In genomic region chr2:165074937-165075336, GRCm38 (mm10) we compare ENCODE assay signal across 8 mouse cellular contexts. TPM values are rescaled to one million over a fixed set of nuclear protein-coding genes. Genes with fewer than 3 reads are reported as not detected.
DNase-seq lines count a peak whose midpoint lies in the region; ATAC-seq and TF ChIP-seq lines count a peak whose summit lies in the region.

No protein-coding gene starts in this region.

- no peak overlapping the region for H3K9ac ChIP-seq in midbrain, embryonic 15.5 days
- no peak overlapping the region for H3K9ac ChIP-seq in intestine, postnatal 0 days (ENCODE audit: low read depth, low read length)

- no peak overlapping the region for H3K27ac ChIP-seq in midbrain, embryonic 10.5 days (replicated peaks)
- no peak overlapping the region for H3K27ac ChIP-seq in midbrain, embryonic 15.5 days
- no peak overlapping the region for H3K27ac ChIP-seq in cortical plate, adult 2 months (ENCODE audit: insufficient read depth, low read length)
- H3K27ac ChIP-seq in intestine, postnatal 0 days (ENCODE audit: low read depth, low read length) = no peak overlapping the region

- ATAC-seq in midbrain, embryonic 15.5 days (replicated peaks) = no peak; the same call in 1 of the 2 replicates
- ATAC-seq in intestine, postnatal 0 days = peak; percentile 27; the same call in 1 of the 2 replicates
- peak; percentile 82 for ATAC-seq in monocyte, adult 5-6 weeks (replicated peaks; ENCODE audit: insufficient number of reproducible peaks, low FRiP score, low TSS enrichment, poor library complexity, severe bottlenecking)

- no peak overlapping the region for H3K4me2 ChIP-seq in midbrain, embryonic 15.5 days
- no peak overlapping the region for H3K4me2 ChIP-seq in intestine, postnatal 0 days (replicated peaks; ENCODE audit: low read depth)

- H3K27me3 ChIP-seq in midbrain, embryonic 10.5 days (ENCODE audit: low read depth, poor library complexity, severe bottlenecking) = peaks cover 96% of the 10 kb centered on the region
- H3K27me3 ChIP-seq in midbrain, embryonic 15.5 days (replicated peaks) = 0 out of 2 replicates have a peak, but pooled peaks cover 9% of the 10 kb centered on the region
- H3K27me3 ChIP-seq in intestine, postnatal 0 days (replicated peaks; ENCODE audit: control insufficient read depth, insufficient read depth, low read length) = peaks cover 34% of the 10 kb centered on the region

- no peak overlapping the region for H3K4me3 ChIP-seq in midbrain, embryonic 10.5 days
- no peak overlapping the region for H3K4me3 ChIP-seq in midbrain, embryonic 15.5 days
- no peak overlapping the region for H3K4me3 ChIP-seq in cortical plate, adult 2 months (ENCODE audit: insufficient read depth, low read length)
- H3K4me3 ChIP-seq in intestine, postnatal 0 days (ENCODE audit: low read depth, low read length) = no peak overlapping the region

- H3K9me3 ChIP-seq in midbrain, embryonic 10.5 days (replicated peaks) = no peaks in the 10 kb centered on the region
- H3K9me3 ChIP-seq in midbrain, embryonic 15.5 days = no peaks in the 10 kb centered on the region
- no peaks in the 10 kb centered on the region for H3K9me3 ChIP-seq in intestine, postnatal 0 days (ENCODE audit: control insufficient read depth)

- peaks cover 50% of the 10 kb centered on the region for H3K4me1 ChIP-seq in midbrain, embryonic 10.5 days
- peaks cover 51% of the 10 kb centered on the region for H3K4me1 ChIP-seq in midbrain, embryonic 15.5 days
- H3K4me1 ChIP-seq in cortical plate, adult 2 months (ENCODE audit: control insufficient read depth, insufficient read depth, low read length) = peaks cover 8% of the 10 kb centered on the region
- H3K4me1 ChIP-seq in intestine, postnatal 0 days (replicated peaks; ENCODE audit: control insufficient read depth, insufficient read depth, low read length) = no peaks in the 10 kb centered on the region

- peak; percentile 84 for DNase-seq in midbrain, embryonic 10.5 days (ENCODE audit: low spot score)
- peak; percentile 77 for DNase-seq in gastrocnemius, postnatal 10 days
- DNase-seq in left cerebral cortex, postnatal 25 days (ENCODE audit: low spot score in 2 of 2) = peak; percentile 87 to 93
- peak; percentile 52 to 67 for DNase-seq in spleen, postnatal 14 days (ENCODE audit: low spot score in 2 of 2)

- peak; percentile 98 for TF ChIP-seq CTCF in cortical plate, adult 2 months (IDR thresholded peaks at IDR 0.05; ENCODE audit: extremely low read depth, insufficient read depth, low read length)
- TF ChIP-seq CTCF in intestine, postnatal 0 days (IDR thresholded peaks at IDR 0.05; ENCODE audit: low read depth) = peak; percentile 99

- intact Hi-C loops in left cerebral cortex, postnatal 25 days (cut with DNase I) = loop anchor here (1.0 to 5.0 kb wide), 5 partner anchors 114 to 412 kb away; partner anchors contain the start of genes Cdh22 and Slc12a5

- H3K36me3 ChIP-seq in midbrain, embryonic 10.5 days = no peaks in the 10 kb centered on the region
- H3K36me3 ChIP-seq in midbrain, embryonic 15.5 days (replicated peaks) = no peaks in the 10 kb centered on the region
- no peaks in the 10 kb centered on the region for H3K36me3 ChIP-seq in intestine, postnatal 0 days (ENCODE audit: control insufficient read depth, insufficient read depth)

- TF ChIP-seq POLR2A in cortical plate, adult 2 months (IDR thresholded peaks at IDR 0.05; ENCODE audit: extremely low read depth, insufficient read depth, low read length) = no peak

- WGBS in midbrain, embryonic 10.5 days = 35% methylated on average over 2 of the region's 2 CpGs
- WGBS in midbrain, embryonic 15.5 days = 33% methylated on average over 2 of the region's 2 CpGs
- 33% methylated on average over 2 of the region's 2 CpGs for WGBS in intestine, postnatal 0 days

RNA-seq across cellular contexts. Expression of gene 1700025C18Rik, which starts 15.6 kb away (rescaled TPM):
- not detected in 2 replicates for polyA plus RNA-seq in midbrain, embryonic 10.5 days (2016; fragmentation: Nextera tagmentation; extraction: Ambion mirVana)
- not detected in 2 replicates for polyA plus RNA-seq in midbrain, embryonic 15.5 days (2015; fragmentation: Nextera tagmentation; extraction: Ambion mirVana)
- polyA plus RNA-seq in cortical plate, adult 2 months (2012; rRNA removed) = not detected in 2 replicates
- not detected for total RNA-seq in gastrocnemius, postnatal 10 days (2021)
- polyA plus RNA-seq in intestine, postnatal 0 days (2015; fragmentation: Nextera tagmentation; extraction: Ambion mirVana) = not detected in 2 replicates
- total RNA-seq in left cerebral cortex, postnatal 25 days (2021) = not detected
- total RNA-seq in monocyte, adult 5-6 weeks (2017) = not detected in 3 replicates

RNA-seq across cellular contexts. Expression of gene Cd40, which starts 19.5 kb away (rescaled TPM):
- 6.4 and 8.1 TPM in 2 replicates for polyA plus RNA-seq in midbrain, embryonic 10.5 days (2016; fragmentation: Nextera tagmentation; extraction: Ambion mirVana)
- polyA plus RNA-seq in midbrain, embryonic 15.5 days (2015; fragmentation: Nextera tagmentation; extraction: Ambion mirVana) = 5.5 and 6.3 TPM in 2 replicates
- polyA plus RNA-seq in cortical plate, adult 2 months (2012; rRNA removed) = 2.0 TPM in 2 replicates
- total RNA-seq in gastrocnemius, postnatal 10 days (2021) = under 1 TPM; 0.95 to 0.96 TPM
- 3.6 and 4.6 TPM in 2 replicates for polyA plus RNA-seq in intestine, postnatal 0 days (2015; fragmentation: Nextera tagmentation; extraction: Ambion mirVana)
- 1 to 10 TPM in 1 of 2 experiments, under 1 TPM in 1; 0.60 to 1.5 TPM for total RNA-seq in left cerebral cortex, postnatal 25 days (2021)
- 17.7 to 21.3 TPM (median 20.5 TPM) in 3 replicates for total RNA-seq in monocyte, adult 5-6 weeks (2017)

RNA-seq across cellular contexts. Expression of gene Ncoa5, which starts 40.3 kb away (rescaled TPM):
- polyA plus RNA-seq in midbrain, embryonic 10.5 days (2016; fragmentation: Nextera tagmentation; extraction: Ambion mirVana) = 95.1 and 109 TPM in 2 replicates
- polyA plus RNA-seq in midbrain, embryonic 15.5 days (2015; fragmentation: Nextera tagmentation; extraction: Ambion mirVana) = 123 and 126 TPM in 2 replicates
- 48.0 and 53.1 TPM in 2 replicates for polyA plus RNA-seq in cortical plate, adult 2 months (2012; rRNA removed)
- total RNA-seq in gastrocnemius, postnatal 10 days (2021) = 10 to 100 TPM; 13.4 to 20.4 TPM
- polyA plus RNA-seq in intestine, postnatal 0 days (2015; fragmentation: Nextera tagmentation; extraction: Ambion mirVana) = 11.9 and 13.9 TPM in 2 replicates
- total RNA-seq in left cerebral cortex, postnatal 25 days (2021) = 10 to 100 TPM; 53.8 to 56.3 TPM
- 25.0 to 47.8 TPM (median 37.3 TPM) in 3 replicates for total RNA-seq in monocyte, adult 5-6 weeks (2017)
